Mouse (Mus musculus): ENCODE measurements around the gene Aacs.
"Not testable (repeated sequence)": the region's sequence is repeated elsewhere in the genome, so short reads cannot be mapped to it uniquely, and the experiment has no call there.

Gene Aacs

GRCm38 (mm10) chr5:125465192-125465591 is 10.4 kb upstream of the Aacs start:
- DNase-seq (ENCODE audit: extremely low read depth, insufficient read length, low spot score): no peak

GRCm38 (mm10) chr5:125465701-125466106 is 9.9 kb upstream of the Aacs start:
- peak; percentile 99 for DNase-seq (ENCODE audit: extremely low read depth, insufficient read length, low spot score)

GRCm38 (mm10) chr5:125466483-125466882 is 9.1 kb upstream of the Aacs start:
- no peak for DNase-seq (ENCODE audit: extremely low read depth, insufficient read length, low spot score)

GRCm38 (mm10) chr5:125467261-125467660 is 8.4 kb upstream of the Aacs start:
- no peak for DNase-seq (ENCODE audit: extremely low read depth, insufficient read length, low spot score)

DNA sequence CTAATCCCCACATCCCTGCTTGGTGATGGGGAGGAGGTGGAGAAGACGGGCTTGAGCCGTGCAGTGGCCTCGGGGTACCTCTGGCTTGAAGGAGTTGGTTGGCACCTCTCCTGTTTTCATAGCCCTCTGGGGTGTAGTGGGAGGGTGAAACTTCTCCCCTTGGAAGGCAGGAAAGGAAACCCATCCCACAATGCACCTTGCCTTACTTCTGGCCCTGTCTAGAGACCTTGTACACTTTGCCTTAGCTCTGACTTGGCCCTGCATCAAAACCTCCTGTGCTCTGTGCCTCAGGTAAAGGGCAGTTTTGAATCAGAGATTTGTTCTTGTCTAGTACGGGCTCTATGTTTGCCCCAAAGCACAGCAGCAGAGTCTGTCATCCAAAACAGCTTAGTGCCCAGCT is 4.9 kb upstream of the Aacs start:
- no peak for DNase-seq (ENCODE audit: extremely low read depth, insufficient read length, low spot score)

DNA sequence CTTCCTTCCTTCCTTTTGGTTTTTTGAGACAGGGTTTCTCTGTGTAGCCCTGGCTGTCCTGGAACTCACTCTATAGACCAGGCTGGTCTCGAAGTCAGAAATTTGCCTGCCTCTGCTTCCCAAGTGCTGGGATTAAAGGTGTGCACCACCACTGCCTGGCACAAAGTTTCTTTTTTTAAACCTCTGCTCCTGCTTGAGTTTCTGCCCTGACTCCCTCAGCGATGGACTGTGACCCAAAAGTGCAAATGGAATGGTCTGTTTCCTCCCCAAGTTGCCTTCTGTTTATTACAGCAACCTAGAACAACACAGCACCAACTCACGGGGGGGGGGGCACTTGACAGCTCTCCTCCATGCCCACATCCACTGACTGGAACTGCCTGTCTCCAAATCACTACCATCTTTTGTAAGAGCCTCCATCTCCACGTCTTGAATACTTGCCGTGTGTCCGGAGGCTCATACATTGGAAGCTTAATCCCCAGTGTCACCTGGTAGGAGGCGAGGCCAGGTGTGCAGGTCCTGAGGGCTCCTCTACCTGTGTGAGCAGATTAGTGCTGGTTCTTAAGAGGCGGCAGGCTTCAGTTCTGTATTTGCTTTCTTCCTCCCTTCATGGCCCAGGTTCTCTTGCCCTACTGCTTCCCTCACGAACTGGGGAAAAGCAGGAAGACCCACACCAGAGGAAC is 2.7 kb upstream of the Aacs start:
- DNase-seq (ENCODE audit: extremely low read depth, insufficient read length, low spot score): no peak

- no peak for DNase-seq (ENCODE audit: extremely low read depth, insufficient read length, low spot score)
Measured at GRCm38 (mm10) chr5:125475030-125475429, 584 bp upstream of the Aacs start.

GRCm38 (mm10) chr5:125476286-125476625 is 642 bp downstream of the Aacs start:
- no peak for DNase-seq (ENCODE audit: extremely low read depth, insufficient read length, low spot score)

GRCm38 (mm10) chr5:125476799-125477198 is 1.2 kb downstream of the Aacs start:
- no peak for DNase-seq (ENCODE audit: extremely low read depth, insufficient read length, low spot score)

- DNase-seq (ENCODE audit: extremely low read depth, insufficient read length, low spot score): no peak
Measured at GRCm38 (mm10) chr5:125477533-125477932, 1.9 kb downstream of the Aacs start.

DNA sequence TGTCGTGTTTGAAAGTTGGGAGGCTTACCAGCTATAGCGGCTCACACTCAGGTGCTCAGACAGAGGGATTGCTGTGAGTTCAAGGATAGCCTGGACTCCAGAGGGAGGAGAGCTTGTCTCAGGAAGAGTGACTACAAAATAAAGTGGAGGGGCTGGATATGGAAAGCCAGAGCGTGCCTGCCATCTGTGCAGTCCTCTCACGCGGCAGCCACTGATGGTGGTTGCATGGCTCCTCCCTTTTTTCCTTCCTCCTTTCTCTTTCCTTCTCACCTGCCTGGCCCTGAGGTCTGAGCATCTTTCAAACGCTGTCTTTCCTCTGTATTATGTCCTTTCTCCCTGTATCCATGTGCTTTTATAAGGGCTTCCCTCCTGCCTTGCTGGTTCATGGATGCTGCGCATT is 2.4 kb downstream of the Aacs start:
- no peak for DNase-seq (ENCODE audit: extremely low read depth, insufficient read length, low spot score)

DNA sequence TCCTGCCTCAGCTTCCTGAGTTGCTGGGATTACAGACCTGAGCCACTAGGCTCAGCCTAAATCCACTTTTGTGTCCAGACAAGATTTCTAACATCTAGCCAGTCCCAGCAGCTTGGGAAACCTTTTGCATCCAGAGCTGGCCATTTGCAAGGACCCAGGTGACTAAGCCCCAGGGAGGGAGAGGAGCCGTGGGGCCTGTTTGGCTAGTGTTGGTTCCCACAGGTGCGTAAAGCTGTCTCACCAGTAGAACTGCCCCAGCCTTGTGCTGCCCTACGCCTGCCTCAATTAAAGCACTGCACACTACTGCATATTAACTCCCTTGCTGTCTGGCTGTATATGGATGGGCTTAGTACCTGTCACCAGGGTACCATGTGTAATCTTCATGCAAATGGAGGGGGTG is 3.8 kb downstream of the Aacs start:
- DNase-seq (ENCODE audit: extremely low read depth, insufficient read length, low spot score): no peak

- no peak for DNase-seq (ENCODE audit: extremely low read depth, insufficient read length, low spot score)
Measured at GRCm38 (mm10) chr5:125480434-125481231, 5.0 kb downstream of the Aacs start.

DNA sequence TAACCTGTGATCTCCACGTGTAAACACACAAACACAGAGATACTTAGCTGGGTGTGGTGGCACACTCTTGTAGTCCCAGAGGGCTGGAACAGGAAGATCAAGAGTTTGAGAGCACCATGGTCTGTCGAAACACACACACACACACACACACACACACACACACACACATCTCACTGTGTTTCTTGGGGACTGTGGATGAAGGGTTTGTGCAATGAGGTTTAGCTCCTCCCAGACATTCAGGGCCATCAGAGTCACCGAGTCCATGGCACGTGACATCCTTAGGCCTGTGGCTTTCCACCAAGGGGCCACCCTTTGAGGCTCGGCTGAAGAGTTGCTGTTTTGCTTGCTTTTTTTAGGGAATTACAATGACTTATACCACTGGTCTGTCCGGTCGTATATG is 6.9 kb downstream of the Aacs start:
- no peak for DNase-seq (ENCODE audit: extremely low read depth, insufficient read length, low spot score)

DNA sequence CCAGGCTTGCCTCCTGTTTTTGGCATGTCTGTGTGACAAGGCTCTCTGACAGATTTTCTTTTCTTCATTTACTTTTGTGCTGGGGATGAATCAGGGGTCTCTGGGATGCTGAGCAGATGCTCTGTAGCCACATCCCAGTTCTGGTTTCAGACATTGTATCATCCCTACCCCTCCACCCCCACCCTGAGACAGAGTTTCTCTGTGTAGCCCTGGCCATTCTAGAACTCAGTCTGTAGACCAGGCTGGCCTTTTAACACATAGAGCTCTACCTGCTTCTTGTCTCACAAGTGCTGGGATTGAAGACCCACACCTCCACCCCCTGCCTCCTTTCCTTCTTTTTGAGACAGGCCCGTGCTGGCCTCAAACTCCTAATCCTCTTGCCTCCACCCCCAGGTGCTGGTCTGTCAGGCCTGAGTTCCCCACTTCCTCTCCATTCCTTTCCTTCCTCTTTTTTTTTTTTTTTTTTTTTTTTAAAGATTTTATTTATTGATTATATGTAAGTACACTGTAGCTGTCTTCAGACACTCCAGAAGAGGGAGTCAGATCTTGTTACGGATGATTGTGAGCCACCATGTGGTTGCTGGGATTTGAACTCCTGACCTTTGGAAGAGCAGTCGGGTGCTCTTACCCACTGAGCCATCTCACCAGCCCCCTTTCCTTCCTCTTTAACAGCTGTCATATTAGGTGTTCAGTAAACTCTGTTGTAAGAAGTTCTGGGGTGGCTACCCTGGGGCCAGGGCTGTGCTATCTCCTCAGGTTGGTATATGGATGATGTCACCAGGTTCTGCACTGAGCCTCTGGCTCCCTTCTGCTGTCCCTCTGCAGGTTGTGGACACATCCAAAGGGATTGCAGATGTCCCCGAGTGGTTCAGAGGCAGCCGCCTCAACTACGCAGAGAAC is 8.3 kb downstream of the Aacs start:
- no peak for DNase-seq (ENCODE audit: extremely low read depth, insufficient read length, low spot score)

DNA sequence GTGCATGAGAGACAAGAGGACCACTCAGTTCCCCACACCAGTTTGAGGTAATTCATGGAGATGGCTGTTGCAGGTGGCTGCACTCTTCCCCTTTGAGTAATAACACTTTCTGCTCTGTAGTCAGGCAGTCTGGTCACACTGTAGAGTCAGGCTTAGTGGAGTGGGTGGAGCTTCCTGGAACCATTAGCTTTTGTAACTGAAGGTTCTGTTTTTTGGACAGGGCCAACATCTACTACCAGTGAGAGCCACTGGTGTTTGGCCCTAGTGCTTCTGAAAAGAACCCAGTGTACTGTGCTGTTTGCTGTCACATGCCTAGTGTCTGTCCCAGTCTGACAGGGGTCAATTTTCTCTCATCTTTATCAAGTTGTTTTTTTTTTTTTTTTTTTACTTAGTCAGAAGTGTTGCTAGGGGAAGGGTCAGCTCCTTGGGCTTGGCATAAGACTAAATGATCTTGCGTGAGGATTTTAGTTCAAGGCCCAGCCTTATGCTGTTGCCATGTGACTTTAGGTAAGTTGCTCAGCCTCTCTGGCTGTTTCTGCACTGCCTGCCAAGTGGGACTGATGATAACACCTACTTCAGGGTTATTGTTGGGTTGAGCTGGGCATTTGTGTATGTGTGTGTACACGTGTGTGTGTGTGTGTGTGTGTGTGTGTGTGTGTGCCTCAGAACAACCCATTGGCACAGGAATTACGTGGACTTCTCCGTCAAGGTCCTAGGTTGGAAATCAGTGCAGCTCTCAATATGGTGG is 9.6 kb downstream of the Aacs start:
- DNase-seq (ENCODE audit: extremely low read depth, insufficient read length, low spot score): no peak

DNA sequence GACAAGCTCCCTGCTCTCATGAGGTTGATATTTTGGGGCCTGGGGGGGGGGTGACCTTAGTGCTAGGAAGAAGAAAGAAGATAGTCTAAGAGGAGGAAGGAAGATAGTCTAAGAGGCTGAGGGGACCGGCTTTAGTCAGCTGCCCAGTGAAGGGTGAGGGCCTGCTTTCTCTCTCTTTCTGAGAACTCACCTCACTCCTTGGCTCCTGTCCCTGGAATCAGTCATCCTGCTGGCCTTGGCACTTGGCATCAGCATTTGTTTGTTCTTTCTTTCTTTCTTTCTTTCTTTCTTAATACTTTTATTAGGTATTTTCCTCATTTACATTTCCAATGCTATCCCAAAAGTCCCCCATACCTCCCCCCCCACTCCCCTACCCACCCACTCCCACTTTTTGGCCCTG is 10.5 kb downstream of the Aacs start:
- DNase-seq (ENCODE audit: extremely low read depth, insufficient read length, low spot score): no peak

DNA sequence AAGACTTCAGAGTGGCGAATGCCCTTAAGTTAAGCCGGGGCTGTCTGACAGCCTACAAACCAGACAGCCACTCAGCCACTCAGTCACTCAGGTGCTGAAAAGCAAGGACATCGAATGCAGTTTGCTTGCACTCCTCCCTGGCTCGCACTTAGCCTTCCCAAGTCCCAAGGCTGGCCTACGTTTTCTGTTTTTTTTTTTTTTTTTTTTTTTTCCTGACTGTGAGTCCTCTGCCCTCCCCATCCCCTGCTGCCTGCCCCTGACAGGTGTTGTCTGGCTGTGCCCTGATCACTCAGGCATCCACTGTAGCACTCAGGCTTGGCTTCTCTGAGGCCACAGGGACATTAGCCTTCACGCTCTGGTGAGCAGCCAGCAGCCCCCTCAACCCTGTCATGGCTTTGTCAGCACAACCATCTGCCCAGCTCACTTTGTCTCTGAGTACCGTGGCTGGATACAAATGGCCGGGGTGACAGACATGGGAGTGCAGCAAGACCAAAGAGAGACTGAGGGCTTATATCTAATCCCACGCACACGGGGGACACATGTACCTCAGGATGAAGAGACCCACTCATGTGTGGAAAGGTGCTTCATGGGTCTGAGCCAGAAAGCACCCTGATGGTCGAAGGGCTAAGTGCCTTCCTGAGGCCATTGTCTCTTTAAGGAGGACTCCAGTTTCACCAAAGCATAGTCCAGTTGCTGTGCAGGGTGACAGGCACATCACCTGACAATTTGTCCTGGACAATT is 11.9 kb downstream of the Aacs start:
- no peak for DNase-seq (ENCODE audit: extremely low read depth, insufficient read length, low spot score)

DNA sequence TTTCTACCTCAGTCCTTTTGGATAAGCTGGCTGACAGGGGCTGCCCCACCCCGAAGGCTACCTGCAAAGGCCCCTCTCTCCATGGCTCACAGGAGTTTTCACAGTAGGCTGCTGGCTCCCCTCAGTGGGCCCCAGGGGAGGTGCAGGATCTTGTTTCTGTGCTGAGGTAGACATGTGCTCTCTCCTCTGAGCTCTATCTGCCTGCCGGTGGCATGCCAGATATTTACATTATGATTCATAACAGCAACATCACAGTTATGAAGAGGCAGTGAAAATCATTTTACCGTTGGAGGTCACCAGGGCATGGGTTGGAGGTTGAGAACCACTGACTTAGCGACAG is 12.5 kb downstream of the Aacs start:
- peak; percentile 61 for DNase-seq (ENCODE audit: extremely low read depth, insufficient read length, low spot score)

DNA sequence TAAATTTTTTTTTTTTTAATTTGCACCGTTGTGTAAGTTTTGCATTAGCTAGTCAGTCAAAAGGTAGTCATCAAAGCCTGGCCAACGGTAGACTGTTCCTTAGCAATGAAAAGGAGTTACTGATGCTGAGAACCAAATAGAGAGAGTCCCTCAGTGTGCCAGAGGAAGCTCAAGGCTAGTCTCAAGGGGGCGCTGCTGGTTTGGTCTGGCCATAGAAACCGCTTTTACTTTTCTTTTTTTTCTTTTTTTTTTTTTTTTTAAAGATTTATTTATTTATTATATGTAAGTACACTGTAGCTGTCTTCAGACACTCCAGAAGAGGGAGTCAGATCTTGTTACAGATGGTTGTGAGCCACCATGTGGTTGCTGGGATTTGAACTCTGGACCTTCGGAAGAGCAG is 13.3 kb downstream of the Aacs start:
- not testable (repeated sequence) for DNase-seq (ENCODE audit: extremely low read depth, insufficient read length, low spot score)

Measured in 3134 (cell line).